Mouse (Mus musculus): ENCODE results near the gene Rgs8. TPM values are rescaled to one million over a fixed set of nuclear protein-coding genes. Genes with fewer than 3 reads are reported as not detected.
A peak's percentile ranks its signal among the peaks of the same experiment; 100 is the strongest.

Gene Rgs8
- not detected for total RNA-seq (2021)
- long read RNA-seq, experiment 1, result 0 reads
- long read RNA-seq, experiment 2, result 0 reads

GRCm38 (mm10) chr1:153652938-153653623 lies at the start of gene Rgs8:
TSS of gene Rgs8 (plus strand) at chr1:153653025.
- DNase-seq (ENCODE audit: low spot score), result no peak

DNA sequence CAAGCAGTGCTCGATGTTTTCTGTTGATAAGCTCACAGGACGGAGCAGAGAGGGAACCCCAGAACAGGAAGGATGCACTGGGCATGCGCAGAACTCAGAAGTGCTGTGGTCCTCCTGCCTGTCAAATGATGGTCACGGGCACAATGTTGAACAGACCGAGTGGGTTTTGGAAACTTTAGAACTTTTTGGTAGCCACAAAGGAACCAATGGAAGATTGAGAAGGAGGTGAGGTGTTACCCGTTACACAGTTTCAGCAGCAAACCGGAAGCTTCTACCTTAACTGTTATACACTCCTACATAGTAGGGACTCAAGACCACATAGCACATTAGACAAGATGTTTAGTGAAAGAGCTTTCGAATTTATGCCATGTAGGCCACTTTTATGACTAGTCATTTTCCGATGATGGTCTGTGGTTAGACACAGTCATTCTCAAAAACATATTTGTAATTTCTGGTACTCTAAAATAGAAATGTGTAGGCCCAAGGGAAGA lies 35.4 kb upstream of the Rgs8 start:
- no peak for DNase-seq (ENCODE audit: low spot score)

DNA sequence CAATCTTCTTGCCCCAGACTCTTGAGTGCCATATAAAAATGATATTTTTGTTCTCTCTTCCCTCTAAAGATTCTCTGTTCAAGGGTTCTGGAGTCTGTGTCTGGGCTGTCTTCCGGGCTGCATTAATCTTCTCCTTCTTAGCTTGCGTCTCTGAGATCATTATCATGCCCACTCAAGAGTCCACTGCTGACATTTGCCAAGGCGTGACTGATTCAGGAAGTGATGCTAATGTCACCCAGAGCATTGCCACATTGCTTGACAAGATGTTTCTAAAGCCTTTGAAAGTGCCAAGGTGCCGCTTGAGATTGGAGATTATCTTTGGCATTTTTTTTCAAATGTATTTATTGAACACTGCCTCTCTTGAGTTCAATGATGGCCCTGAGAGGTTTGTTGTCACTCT lies 29.8 kb upstream of the Rgs8 start:
- DNase-seq (ENCODE audit: low spot score), result no peak

GRCm38 (mm10) chr1:153632686-153633085 lies 20.1 kb upstream of the Rgs8 start:
- no peak for DNase-seq (ENCODE audit: low spot score)

GRCm38 (mm10) chr1:153635056-153635455 lies 17.8 kb upstream of the Rgs8 start:
- no peak for DNase-seq (ENCODE audit: low spot score)

DNA sequence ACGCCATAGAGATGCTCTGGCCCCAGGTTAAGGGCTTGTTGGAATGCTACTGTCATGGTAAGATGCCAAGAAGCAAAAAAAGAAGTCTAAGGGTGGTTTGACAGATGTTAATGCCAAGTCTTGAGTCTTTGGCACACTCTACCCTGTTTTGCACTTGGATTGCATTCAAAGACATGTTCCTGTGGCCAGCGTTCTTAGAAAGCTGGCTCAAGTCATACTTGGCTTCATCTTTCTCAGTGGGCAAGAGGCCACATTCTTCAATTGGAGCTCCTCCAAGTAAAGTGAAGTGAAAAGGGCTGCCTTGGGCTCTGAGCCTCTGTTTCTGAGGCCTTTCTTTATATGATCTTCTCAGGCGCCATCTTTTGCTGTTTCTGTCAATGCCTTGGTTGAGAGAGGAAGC lies 17.3 kb upstream of the Rgs8 start:
- DNase-seq (ENCODE audit: low spot score), result peak; percentile 55

DNA sequence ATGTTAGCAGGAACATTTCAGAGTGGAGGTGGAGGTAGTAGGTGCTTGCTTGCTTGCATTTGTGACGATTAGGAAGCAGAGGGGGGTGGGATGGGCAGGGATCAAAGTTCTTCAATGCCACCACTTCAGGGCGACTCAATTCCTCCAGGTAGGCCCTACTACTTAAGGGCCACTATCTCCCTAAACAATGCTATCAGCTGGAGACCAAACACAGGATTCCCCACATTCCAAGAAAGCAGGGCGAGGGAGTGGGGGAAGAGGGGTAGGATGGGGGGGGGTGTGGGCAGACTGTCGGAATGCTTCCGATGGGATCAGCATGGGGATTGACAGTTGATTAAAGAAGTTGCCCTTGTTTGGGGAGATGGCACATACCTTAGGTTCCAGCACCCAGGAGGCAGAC lies 16.0 kb upstream of the Rgs8 start:
- DNase-seq (ENCODE audit: low spot score), result no peak

GRCm38 (mm10) chr1:153641492-153641939 lies 11.3 kb upstream of the Rgs8 start:
- no peak for DNase-seq (ENCODE audit: low spot score)

DNA sequence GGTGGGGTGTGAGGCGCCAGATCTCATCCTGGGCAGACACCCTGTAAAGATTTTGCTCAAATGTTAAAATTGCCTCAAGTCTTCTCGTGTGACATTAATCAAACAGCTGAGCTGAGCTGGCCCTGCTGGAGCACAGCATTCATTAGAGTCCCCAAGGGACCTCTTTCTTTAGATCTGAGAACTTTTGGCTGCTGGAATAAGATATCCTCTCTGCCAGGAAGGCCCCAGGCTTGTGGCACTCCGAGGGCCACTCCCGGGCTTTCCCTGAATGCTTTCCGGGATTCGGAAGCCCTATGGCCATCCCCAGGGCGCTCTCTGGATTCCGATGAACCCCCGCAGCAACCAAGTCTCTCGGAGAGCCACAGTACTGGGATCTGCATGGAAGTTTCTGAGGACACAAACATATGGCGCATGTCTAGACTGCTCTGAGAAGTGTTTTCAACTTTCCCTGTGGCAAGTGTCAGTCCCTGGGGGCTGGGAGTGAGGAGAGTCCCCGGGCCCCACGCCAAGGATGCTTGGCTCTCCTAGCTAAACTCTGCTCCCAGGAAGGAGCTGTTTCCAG lies 10.8 kb upstream of the Rgs8 start:
- DNase-seq (ENCODE audit: low spot score), result peak; percentile 49

DNA sequence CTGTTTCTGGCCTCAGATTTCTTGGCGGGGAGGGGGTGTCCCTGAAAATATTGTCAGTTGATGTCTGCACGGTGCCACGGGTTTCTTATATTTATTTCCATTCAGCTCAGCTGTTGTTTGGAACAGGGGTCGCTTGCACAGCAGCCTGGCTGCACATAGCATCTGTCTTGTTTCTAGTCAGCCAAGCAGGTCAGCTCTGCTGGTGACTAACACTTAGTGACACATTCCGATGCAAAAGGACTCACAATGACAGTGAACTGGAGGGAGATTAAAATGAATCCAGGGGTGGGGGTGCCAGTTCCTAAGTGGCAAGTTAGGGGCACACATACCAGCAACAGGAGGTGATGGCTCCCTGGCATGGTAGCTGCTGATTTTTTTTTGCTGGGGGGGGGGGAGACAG lies 849 bp downstream of the Rgs8 start:
- DNase-seq (ENCODE audit: low spot score), result no peak

GRCm38 (mm10) chr1:153659666-153660065 lies 6.8 kb downstream of the Rgs8 start:
- DNase-seq (ENCODE audit: low spot score), result no peak

DNA sequence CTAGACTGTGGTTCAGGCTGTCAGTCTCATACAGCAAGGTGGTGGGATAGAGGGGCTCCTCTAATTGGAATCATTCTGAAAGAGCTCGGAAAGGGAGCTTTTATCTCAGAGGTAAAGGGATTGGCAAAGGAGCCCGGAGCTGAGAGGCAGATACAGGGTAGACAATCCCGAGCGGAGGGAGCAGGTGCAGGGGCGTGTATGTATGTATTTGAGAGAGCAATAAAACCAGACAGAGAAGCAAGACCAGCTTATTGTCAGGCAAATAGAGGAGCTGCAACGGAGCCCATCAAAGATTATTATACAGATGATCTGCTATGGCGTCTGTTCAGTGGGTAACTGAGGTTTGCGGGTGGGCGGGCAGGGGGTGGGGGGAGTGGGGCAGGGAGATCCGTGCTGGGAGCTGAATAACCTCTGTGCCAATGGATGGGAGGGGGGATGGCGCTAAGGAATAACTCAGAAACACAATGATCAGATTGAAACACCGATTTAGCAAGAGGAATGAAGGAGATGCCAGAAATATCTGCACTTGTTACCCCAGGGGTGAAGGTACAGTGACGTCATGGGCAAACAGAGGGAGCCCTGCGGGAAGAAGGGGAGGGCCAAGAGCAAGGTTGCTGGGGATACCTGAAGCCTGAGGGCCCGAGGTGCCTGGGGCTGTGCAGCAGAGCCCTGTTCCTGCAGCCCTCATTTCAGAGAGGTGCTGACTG lies 8.3 kb downstream of the Rgs8 start:
- DNase-seq (ENCODE audit: low spot score), result no peak

DNA sequence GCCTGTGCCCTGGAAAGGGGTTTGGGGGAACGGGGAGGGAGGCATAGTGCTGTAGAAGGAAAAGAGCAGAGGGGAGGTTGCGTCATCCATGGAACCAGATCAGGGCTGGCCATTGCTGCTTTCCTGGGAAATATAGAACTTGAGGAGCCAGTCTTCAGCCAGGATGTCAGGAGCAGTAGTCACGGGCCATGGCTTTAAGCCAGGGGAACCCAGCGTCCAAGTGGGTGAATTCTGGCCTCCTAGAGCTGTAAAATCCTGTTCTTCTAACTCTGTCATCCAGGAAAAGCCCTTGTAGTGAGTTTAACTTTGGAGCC lies 8.8 kb downstream of the Rgs8 start:
- no peak for DNase-seq (ENCODE audit: low spot score)

DNA sequence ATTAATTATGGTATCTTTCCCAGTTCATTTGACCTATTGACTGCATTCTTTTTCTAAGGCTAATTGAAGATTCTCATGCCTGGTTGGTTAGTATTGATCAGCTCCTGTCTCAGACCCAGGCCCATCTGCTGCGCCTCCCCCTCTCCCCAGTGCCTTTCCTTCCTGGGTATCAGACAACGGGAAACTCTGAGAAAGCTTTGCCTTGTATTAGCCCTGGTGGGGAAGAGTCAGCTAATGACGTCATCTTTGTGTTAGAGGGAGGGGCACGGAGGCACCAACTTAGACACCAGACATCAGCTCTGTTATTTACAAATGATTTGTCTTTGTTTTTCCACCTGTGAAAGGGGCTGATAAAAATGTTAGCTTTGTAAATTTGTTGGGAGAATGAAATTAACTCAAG lies 9.5 kb downstream of the Rgs8 start:
- no peak for DNase-seq (ENCODE audit: low spot score)

DNA sequence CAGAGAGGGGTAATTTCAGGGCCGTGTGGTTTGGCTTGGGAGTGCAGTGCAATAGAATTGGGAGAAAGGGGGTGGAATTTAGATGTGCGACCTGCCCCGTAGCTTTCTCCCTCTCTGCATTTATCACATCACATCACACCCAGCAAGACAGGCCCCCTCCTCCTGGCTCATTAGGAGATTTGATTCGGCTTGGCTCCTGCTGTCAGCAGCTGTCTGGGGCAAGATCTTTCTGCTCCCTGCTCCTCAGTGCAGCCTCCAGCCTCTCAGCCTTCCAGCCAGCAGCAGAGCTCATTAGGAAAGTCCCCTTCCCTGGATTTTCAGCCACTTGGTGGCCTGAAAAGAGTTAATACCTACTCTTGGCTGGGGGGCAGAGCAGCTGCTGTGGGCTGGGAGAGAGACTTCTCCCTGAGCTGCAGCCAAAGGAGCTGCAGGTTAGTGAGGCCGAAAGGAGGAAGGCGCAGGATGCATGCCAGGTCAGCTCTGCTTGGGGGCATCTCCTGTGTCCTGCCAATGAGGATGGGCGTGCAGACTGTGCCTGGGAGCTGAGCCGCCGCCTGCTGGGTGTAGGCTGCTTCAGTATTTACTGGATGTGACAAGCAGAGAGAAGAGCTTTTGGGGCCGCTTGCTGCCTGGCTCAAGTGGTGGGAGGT lies 12.4 kb downstream of the Rgs8 start:
- no peak for DNase-seq (ENCODE audit: low spot score)

DNA sequence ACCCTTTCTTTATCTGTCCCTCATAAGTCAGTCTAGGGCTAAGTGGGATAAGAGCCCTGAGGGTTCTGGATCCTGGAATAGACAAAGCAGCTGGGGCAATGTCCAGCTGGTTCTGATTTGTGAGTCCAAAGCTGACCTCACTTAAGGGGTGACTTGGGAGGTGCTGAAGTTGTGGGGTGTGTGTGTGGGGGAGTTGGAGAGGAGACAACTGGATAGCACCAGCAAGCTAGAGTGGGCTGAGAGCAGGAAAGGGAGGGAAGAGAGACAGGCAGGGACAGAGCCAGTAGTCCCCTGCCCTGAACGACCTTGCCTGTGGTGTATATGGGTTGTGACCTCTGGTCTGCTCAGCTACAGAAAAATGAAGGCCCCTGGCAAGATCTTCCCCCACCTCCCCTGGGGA lies 13.4 kb downstream of the Rgs8 start:
- no peak for DNase-seq (ENCODE audit: low spot score)

GRCm38 (mm10) chr1:153667244-153667727 lies 14.5 kb downstream of the Rgs8 start:
- DNase-seq (ENCODE audit: low spot score), result no peak

GRCm38 (mm10) chr1:153667781-153668180 lies 15.0 kb downstream of the Rgs8 start:
- DNase-seq (ENCODE audit: low spot score), result no peak

DNA sequence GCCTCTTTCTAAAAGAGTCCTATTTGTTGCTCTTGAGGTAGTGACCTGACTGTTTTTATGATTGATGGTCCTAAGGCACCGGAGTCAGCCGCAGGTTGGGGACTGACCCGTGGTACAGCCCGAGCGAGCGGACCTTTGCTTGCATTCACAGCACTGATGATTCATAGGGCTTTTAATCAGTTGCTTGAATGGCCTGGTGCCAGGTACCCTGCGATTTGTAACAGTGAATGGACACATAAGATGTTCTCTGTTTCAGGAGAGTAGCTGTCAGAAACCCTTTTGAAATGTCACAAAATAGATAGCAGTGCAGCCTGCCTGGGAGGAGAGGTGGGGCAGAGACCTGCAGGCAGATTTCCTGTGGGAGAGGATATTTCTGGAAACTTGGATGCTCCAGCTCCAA lies 16.3 kb downstream of the Rgs8 start:
- DNase-seq (ENCODE audit: low spot score), result no peak

DNA sequence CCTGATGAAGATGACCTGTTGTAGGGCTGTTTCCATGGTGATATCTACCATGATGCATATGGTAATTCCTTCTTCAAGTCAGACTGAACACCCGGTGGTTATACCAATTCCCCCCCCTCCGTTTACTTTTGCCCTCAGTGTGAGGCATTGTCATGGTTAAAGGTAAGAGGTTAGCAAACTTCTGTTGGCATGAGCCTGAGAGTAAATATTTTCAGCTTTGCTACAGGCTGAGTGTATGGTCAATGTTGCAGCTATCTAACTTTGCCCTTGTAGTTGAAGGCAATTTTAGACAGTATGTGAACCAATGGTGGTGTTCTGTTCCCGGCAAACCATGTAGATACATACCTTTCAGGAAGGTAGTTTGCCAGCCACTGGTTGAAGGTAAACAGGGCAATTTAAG lies 16.9 kb downstream of the Rgs8 start:
- DNase-seq (ENCODE audit: low spot score), result no peak

DNA sequence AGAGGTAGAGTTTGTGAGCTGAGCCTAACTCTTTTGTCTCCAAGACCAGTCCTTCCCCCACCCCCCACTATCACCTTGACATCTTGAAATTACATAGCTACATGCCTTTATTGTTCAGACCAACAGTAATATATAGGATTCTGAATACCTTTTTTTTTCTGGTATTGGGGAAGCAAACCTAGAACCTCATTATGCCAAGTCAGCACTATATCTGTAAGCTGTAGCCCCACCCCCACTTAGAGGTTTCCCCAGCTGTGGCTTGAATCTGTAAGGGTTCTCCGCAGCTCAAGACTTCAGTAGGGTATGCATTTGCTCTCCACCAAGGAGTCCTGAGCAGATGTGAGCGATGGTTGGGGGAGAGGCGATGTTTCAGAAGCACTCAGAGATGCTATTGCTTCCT lies 18.5 kb downstream of the Rgs8 start:
- no peak for DNase-seq (ENCODE audit: low spot score)

DNA sequence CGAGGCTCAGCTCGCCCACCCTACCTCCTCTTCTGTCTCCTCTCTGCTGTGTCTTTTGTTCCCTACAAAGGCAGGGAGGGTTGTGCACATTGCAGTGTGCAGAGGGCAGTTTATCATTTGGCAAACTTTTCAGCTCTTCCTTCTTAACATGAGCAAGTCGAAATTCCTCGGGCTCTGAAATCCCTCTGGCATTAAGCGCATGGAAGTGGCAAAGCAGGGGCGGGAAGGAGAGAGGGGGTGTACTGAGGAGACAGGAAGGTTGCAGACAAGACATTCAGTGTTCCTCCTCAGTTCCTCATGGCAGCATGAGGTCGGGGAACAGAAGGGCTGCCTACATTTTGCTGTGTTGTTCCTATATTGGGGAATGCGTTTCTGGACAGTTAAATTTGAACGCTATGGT lies 19.9 kb downstream of the Rgs8 start:
- no peak for DNase-seq (ENCODE audit: low spot score)
